Mouse (Mus musculus) lung, postnatal 10 days (tissue): ENCODE measurements around the gene Olfr689.
"Not testable (repeated sequence)": the region's sequence is repeated elsewhere in the genome, so short reads cannot be mapped to it uniquely, and the experiment has no call there.

Source experiments
- DNase-seq: peaks from one replicate; pipeline ENCODE4 v3.0.0; 2021

The Olfr689 gene

GRCm38 (mm10) chr7:105310865-105311264 lies at the start of gene Olfr689:
Gene Olfr689, plus strand, starts transcription at chr7:105311165.
- no peak for DNase-seq

- DNase-seq: no peak
These were observed 38.5 kb upstream of the Olfr689 start for GRCm38 (mm10) chr7:105272426-105272825.

- DNase-seq: no peak
These were observed 23.2 kb upstream of the Olfr689 start, which contains the start of gene Olfr688 for GRCm38 (mm10) chr7:105287795-105288194. Gene Olfr688, plus strand, starts transcription at chr7:105288095.

- DNase-seq: no peak
These were observed 20.9 kb upstream of the Olfr689 start for GRCm38 (mm10) chr7:105290051-105290450.

GRCm38 (mm10) chr7:105325302-105325701 lies 14.3 kb downstream of the Olfr689 start:
- DNase-seq: no peak

- no peak for DNase-seq
These were observed 23.0 kb downstream of the Olfr689 start, which contains the start of gene Olfr690 for GRCm38 (mm10) chr7:105334004-105334403. Gene Olfr690, minus strand, starts transcription at chr7:105334104.

- DNase-seq: no peak
These were observed 31.2 kb downstream of the Olfr689 start, which contains the start of gene Olfr691 for GRCm38 (mm10) chr7:105342170-105342569. Gene Olfr691, minus strand, starts transcription at chr7:105342270.

- no peak for DNase-seq
These were observed 31.8 kb downstream of the Olfr689 start for GRCm38 (mm10) chr7:105342752-105343151.

GRCm38 (mm10) chr7:105356064-105356463 lies 45.1 kb downstream of the Olfr689 start:
- DNase-seq: not testable (repeated sequence)

GRCm38 (mm10) chr7:105356487-105356886 lies 45.5 kb downstream of the Olfr689 start:
- DNase-seq: not testable (repeated sequence)

GRCm38 (mm10) chr7:105361713-105362112 lies 50.7 kb downstream of the Olfr689 start:
- DNase-seq: no peak

- no peak for DNase-seq
These were observed 56.3 kb downstream of the Olfr689 start for GRCm38 (mm10) chr7:105367268-105367667.

- DNase-seq: no peak
These were observed 57.0 kb downstream of the Olfr689 start, which contains the start of gene Olfr692 for GRCm38 (mm10) chr7:105367930-105368329. Gene Olfr692, plus strand, starts transcription at chr7:105368230.

GRCm38 (mm10) chr7:105368521-105368920 lies 57.6 kb downstream of the Olfr689 start:
- DNase-seq: no peak
